ENCODE assay signal across 12 mouse cellular contexts in the genomic region with DNA sequence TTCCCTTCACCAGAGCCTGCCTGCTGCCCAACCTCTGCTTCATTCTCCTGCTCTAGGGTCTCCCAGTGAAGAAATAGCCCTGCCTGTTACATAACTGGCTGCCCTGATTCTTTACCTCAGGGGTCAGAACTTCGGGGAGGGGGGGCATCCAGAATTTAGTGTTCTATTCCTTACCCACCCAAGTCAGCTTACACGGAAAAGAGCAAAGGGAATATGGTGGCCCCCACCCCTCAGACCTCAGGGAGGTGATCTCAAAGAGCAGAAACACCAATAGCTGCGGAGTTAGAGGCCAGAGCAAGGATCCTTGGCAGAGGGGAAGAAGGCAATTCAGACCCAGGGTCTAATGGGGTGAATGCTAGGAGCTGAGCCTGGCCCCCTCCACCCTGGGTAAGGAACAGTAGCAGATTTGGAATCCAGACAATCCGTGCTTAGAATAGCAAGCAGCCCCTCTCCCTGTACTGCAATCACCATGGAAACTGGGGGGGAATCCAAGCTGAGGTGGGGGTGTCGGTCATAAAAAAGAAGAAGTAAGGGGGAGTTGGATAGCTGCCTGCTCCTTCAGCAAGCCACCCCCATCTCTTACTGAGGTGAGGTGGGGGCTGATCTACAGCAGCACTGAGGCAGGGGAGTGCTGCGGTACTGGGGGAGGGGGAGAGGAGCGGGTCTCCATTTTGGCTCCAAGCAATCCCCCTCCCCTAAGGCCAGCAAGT. TPM values are rescaled to one million over a fixed set of nuclear protein-coding genes. Genes with fewer than 3 reads are reported as not detected.
A peak's percentile ranks its signal among the peaks of the same experiment; 100 is the strongest.
DNase-seq lines count a peak whose midpoint lies in the region; ATAC-seq and TF ChIP-seq lines count a peak whose summit lies in the region.
"Had no signal": no experiment of that assay in that cellular context is flagged by ENCODE, and none has a peak within 500 bp of the region (broad histone marks: within the 10 kb centered on the region; RNA-seq: fewer than 3 reads in every experiment).

No protein-coding gene starts in this region.

- no peak for ATAC-seq in kidney, postnatal 0 days (replicated peaks; ENCODE audit: low FRiP score, low read depth)
- peak; percentile 61 for ATAC-seq in midbrain, embryonic 16.5 days
- ATAC-seq: CD4-positive, CD25-positive, alpha-beta regulatory T cell, adult 4 months had no signal

- TF ChIP-seq EP300 in heart, adult 2 months (IDR thresholded peaks at IDR 0.05; ENCODE audit: insufficient read depth, low read depth, low read length) = no peak

- WGBS in kidney, postnatal 0 days = 18% methylated on average over 7 of the region's 7 CpGs
- WGBS in hindbrain, embryonic 10.5 days = 30% methylated on average over 7 of the region's 7 CpGs
- WGBS in midbrain, embryonic 16.5 days = 14% methylated on average over 7 of the region's 7 CpGs
- WGBS in heart, adult 2 months = 61% methylated on average over 7 of the region's 7 CpGs

- H3K9ac ChIP-seq in kidney, postnatal 0 days (ENCODE audit: low read depth, low read length) = no peak overlapping the region
- peak overlapping the region; percentile 72 for H3K9ac ChIP-seq in midbrain, embryonic 16.5 days (ENCODE audit: low read depth, low read length)
- H3K9ac ChIP-seq in heart, adult 2 months (ENCODE audit: low read depth, low read length) = no peak overlapping the region

- no peak overlapping the region for H3K27ac ChIP-seq in kidney, postnatal 0 days
- H3K27ac ChIP-seq in hindbrain, embryonic 10.5 days = peak overlapping the region; percentile 80
- H3K27ac ChIP-seq in midbrain, embryonic 16.5 days (ENCODE audit: low read length) = peak overlapping the region; percentile 69
- no peak overlapping the region for H3K27ac ChIP-seq in heart, adult 2 months

- H3K9me3 ChIP-seq in kidney, postnatal 0 days (replicated peaks; ENCODE audit: low read length) = no peaks in the 10 kb centered on the region
- H3K9me3 ChIP-seq in hindbrain, embryonic 10.5 days = no peaks in the 10 kb centered on the region
- no peaks in the 10 kb centered on the region for H3K9me3 ChIP-seq in midbrain, embryonic 16.5 days (replicated peaks; ENCODE audit: control insufficient read depth, low read length, poor library complexity, severe bottlenecking)

- no peak for TF ChIP-seq CTCF in kidney, postnatal 0 days (IDR thresholded peaks at IDR 0.05; ENCODE audit: low read depth)
- no peak for TF ChIP-seq CTCF in heart, adult 2 months (IDR thresholded peaks at IDR 0.05)

- H3K4me3 ChIP-seq in kidney, postnatal 0 days (replicated peaks; ENCODE audit: low read depth, low read length) = no peak overlapping the region
- peak overlapping the region; percentile 64 for H3K4me3 ChIP-seq in hindbrain, embryonic 10.5 days
- H3K4me3 ChIP-seq in midbrain, embryonic 16.5 days (ENCODE audit: low read depth, low read length) = peak overlapping the region; percentile 63
- H3K4me3 ChIP-seq in heart, adult 2 months = no peak overlapping the region

- TF ChIP-seq POLR2A in heart, adult 2 months (IDR thresholded peaks at IDR 0.05; ENCODE audit: insufficient read depth, low read depth, low read length) = no peak

- H3K27me3 ChIP-seq in kidney, postnatal 0 days (ENCODE audit: insufficient read depth, low read length) = peaks cover 27% of the 10 kb centered on the region
- peaks cover 59% of the 10 kb centered on the region for H3K27me3 ChIP-seq in hindbrain, embryonic 10.5 days (ENCODE audit: insufficient read depth, poor library complexity, severe bottlenecking)
- H3K27me3 ChIP-seq in midbrain, embryonic 16.5 days (ENCODE audit: control insufficient read depth, insufficient read depth, low read depth, low read length) = no peaks in the 10 kb centered on the region
- H3K27me3 ChIP-seq in heart, adult 2 months (ENCODE audit: control insufficient read depth, insufficient read depth, low read length) = no peaks in the 10 kb centered on the region

- H3K36me3 ChIP-seq in kidney, postnatal 0 days (ENCODE audit: insufficient read depth, low read length) = no peaks in the 10 kb centered on the region
- peaks cover 17% of the 10 kb centered on the region for H3K36me3 ChIP-seq in hindbrain, embryonic 10.5 days
- no peaks in the 10 kb centered on the region for H3K36me3 ChIP-seq in midbrain, embryonic 16.5 days (ENCODE audit: control insufficient read depth, insufficient read depth, low read length)
- no peaks in the 10 kb centered on the region for H3K36me3 ChIP-seq in heart, adult 2 months (ENCODE audit: control insufficient read depth, insufficient read depth, low read length)

- DNase-seq in kidney, postnatal 0 days (ENCODE audit: low spot score) = no peak
- DNase-seq in kidney, postnatal 25 days = no peak
- peak; percentile 62 for DNase-seq in embryo, embryonic 10.5 days (ENCODE audit: low spot score)
- peak; percentile 48 for DNase-seq in hindbrain, embryonic 10.5 days (ENCODE audit: low spot score)
- no peak for DNase-seq in ovary, postnatal 36 days (ENCODE audit: low spot score)
- DNase-seq in heart, adult 2 months = no peak
- no peak for DNase-seq in thymus, postnatal 25 days
- DNase-seq: cerebellum, adult 2 months; lung, postnatal 14 days; thymus, adult 2 months had no signal

- intact Hi-C loops in heart, adult 2 months (cut with DNase I) = no loop called here

- peaks cover 21% of the 10 kb centered on the region for H3K4me1 ChIP-seq in kidney, postnatal 0 days (replicated peaks; ENCODE audit: insufficient read depth, low read length)
- H3K4me1 ChIP-seq in hindbrain, embryonic 10.5 days (replicated peaks) = peaks cover 48% of the 10 kb centered on the region
- H3K4me1 ChIP-seq in midbrain, embryonic 16.5 days (ENCODE audit: control insufficient read depth, insufficient read depth, low read length) = peaks cover 31% of the 10 kb centered on the region
- peaks cover 7% of the 10 kb centered on the region for H3K4me1 ChIP-seq in heart, adult 2 months (ENCODE audit: control insufficient read depth, insufficient read depth, low read length)

- H3K4me2 ChIP-seq in kidney, postnatal 0 days (ENCODE audit: low read length) = peak overlapping the region; percentile 67
- H3K4me2 ChIP-seq in midbrain, embryonic 16.5 days (ENCODE audit: low read length) = peak overlapping the region; percentile 93

- H3K79me2 ChIP-seq in heart, adult 2 months (replicated peaks; ENCODE audit: control insufficient read depth, insufficient read depth, low read length) = no peaks in the 10 kb centered on the region

RNA-seq across cellular contexts. Expression of gene Rnd1, which starts 2.8 kb away (rescaled TPM):
- polyA plus RNA-seq in kidney, postnatal 0 days (2015; fragmentation: Nextera tagmentation; extraction: Ambion mirVana) = 0.50 and 0.66 TPM in 2 replicates
- 3.7 and 5.8 TPM in 2 replicates for polyA plus RNA-seq in hindbrain, embryonic 10.5 days (2016; fragmentation: Nextera tagmentation; extraction: Ambion mirVana)
- 15.5 and 19.8 TPM in 2 replicates for polyA plus RNA-seq in midbrain, embryonic 16.5 days (2015; fragmentation: Nextera tagmentation; extraction: Ambion mirVana)
- total RNA-seq in heart, adult 2 months (2021) = 1 to 10 TPM; 1.1 to 1.3 TPM
- polyA plus RNA-seq in heart, adult 2 months (2012; rRNA removed) = 2.6 and 3.3 TPM in 2 replicates

RNA-seq across cellular contexts. Expression of gene Ddx23, which starts 11.7 kb away (rescaled TPM):
- 14.6 and 17.6 TPM in 2 replicates for polyA plus RNA-seq in kidney, postnatal 0 days (2015; fragmentation: Nextera tagmentation; extraction: Ambion mirVana)
- 22.8 and 23.8 TPM in 2 replicates for polyA plus RNA-seq in hindbrain, embryonic 10.5 days (2016; fragmentation: Nextera tagmentation; extraction: Ambion mirVana)
- 17.8 and 18.9 TPM in 2 replicates for polyA plus RNA-seq in midbrain, embryonic 16.5 days (2015; fragmentation: Nextera tagmentation; extraction: Ambion mirVana)
- 10 to 100 TPM; 47.9 to 55.4 TPM for total RNA-seq in heart, adult 2 months (2021)
- polyA plus RNA-seq in heart, adult 2 months (2012; rRNA removed) = 18.9 and 30.7 TPM in 2 replicates

RNA-seq across cellular contexts. Expression of gene Ccdc65, which starts 33.6 kb away (rescaled TPM):
- 0.74 and 0.75 TPM in 2 replicates for polyA plus RNA-seq in kidney, postnatal 0 days (2015; fragmentation: Nextera tagmentation; extraction: Ambion mirVana)
- polyA plus RNA-seq in hindbrain, embryonic 10.5 days (2016; fragmentation: Nextera tagmentation; extraction: Ambion mirVana) = 1.7 and 3.1 TPM in 2 replicates
- polyA plus RNA-seq in midbrain, embryonic 16.5 days (2015; fragmentation: Nextera tagmentation; extraction: Ambion mirVana) = 9.3 and 12.0 TPM in 2 replicates
- under 1 TPM; 0.11 to 0.16 TPM for total RNA-seq in heart, adult 2 months (2021)
- polyA plus RNA-seq in heart, adult 2 months (2012; rRNA removed) = 0.15 and 0.37 TPM in 2 replicates
- polyA plus RNA-seq: CD4-positive, CD25-positive, alpha-beta regulatory T cell, adult 4 months had no signal

RNA-seq across cellular contexts. Expression of gene Cacnb3, which starts 43.8 kb away (rescaled TPM):
- polyA plus RNA-seq in kidney, postnatal 0 days (2015; fragmentation: Nextera tagmentation; extraction: Ambion mirVana) = 19.8 and 22.4 TPM in 2 replicates
- 38.8 and 58.6 TPM in 2 replicates for polyA plus RNA-seq in hindbrain, embryonic 10.5 days (2016; fragmentation: Nextera tagmentation; extraction: Ambion mirVana)
- 198 and 205 TPM in 2 replicates for polyA plus RNA-seq in midbrain, embryonic 16.5 days (2015; fragmentation: Nextera tagmentation; extraction: Ambion mirVana)
- 1 to 10 TPM; 2.6 to 2.7 TPM for total RNA-seq in heart, adult 2 months (2021)
- 6.5 and 7.7 TPM in 2 replicates for polyA plus RNA-seq in heart, adult 2 months (2012; rRNA removed)
- polyA plus RNA-seq: CD4-positive, CD25-positive, alpha-beta regulatory T cell, adult 4 months had no signal

RNA-seq across cellular contexts. Expression of gene Fkbp11, which starts 53.6 kb away (rescaled TPM):
- polyA plus RNA-seq in kidney, postnatal 0 days (2015; fragmentation: Nextera tagmentation; extraction: Ambion mirVana) = 34.4 and 34.6 TPM in 2 replicates
- 12.9 and 15.9 TPM in 2 replicates for polyA plus RNA-seq in hindbrain, embryonic 10.5 days (2016; fragmentation: Nextera tagmentation; extraction: Ambion mirVana)
- polyA plus RNA-seq in midbrain, embryonic 16.5 days (2015; fragmentation: Nextera tagmentation; extraction: Ambion mirVana) = 2.3 and 4.0 TPM in 2 replicates
- 1 to 10 TPM; 5.1 to 5.8 TPM for total RNA-seq in heart, adult 2 months (2021)
- polyA plus RNA-seq in heart, adult 2 months (2012; rRNA removed) = 3.2 and 4.8 TPM in 2 replicates

Comparison
In these comparisons a context has a peak if more than half of its experiments do, and no peak if none do; other contexts are left out.
1. DNase-seq: peak in embryo, embryonic 10.5 days (single experiment) and hindbrain, embryonic 10.5 days (single experiment); none in kidney, postnatal 0 days (single experiment), kidney, postnatal 25 days (0 of 2), ovary, postnatal 36 days (single experiment), heart, adult 2 months (0 of 2) and thymus, postnatal 25 days (single experiment).
2. H3K27ac ChIP-seq: peak in hindbrain, embryonic 10.5 days (single experiment) and midbrain, embryonic 16.5 days (single experiment); none in kidney, postnatal 0 days (single experiment) and heart, adult 2 months (single experiment).
3. H3K4me3 ChIP-seq: peak in hindbrain, embryonic 10.5 days (single experiment) and midbrain, embryonic 16.5 days (single experiment); none in kidney, postnatal 0 days (single experiment) and heart, adult 2 months (single experiment).